Mouse (Mus musculus) duodenum, adult 2 months (tissue): Measurements from ENCODE around the gene Wnt2. TPM values are rescaled to one million over a fixed set of nuclear protein-coding genes. Genes with fewer than 3 reads are reported as not detected.

Experiments
- polyA plus RNA-seq: library from polyadenylated mRNA; depleted of rRNA; stranded (reverse); fragments of >200 nt; gene quantifications from 2 replicates; pipeline ENCODE4 v1.2.3, GENCODE M21; 2012; ENCODE audit warnings: low replicate concordance; rRNA removed

The Wnt2 gene
- polyA plus RNA-seq, result 0.05 TPM in 1 of 2 replicates, not detected in the other

GRCm38 (mm10) chr6:18029746-18030656, at the start of gene Wnt2:
Gene Wnt2 (minus strand): TSS chr6:18030585.

Other genes starting within 250 kb of the Wnt2 start
- gene Asz1, start 78.5 kb upstream of the Wnt2 start, polyA plus RNA-seq, result not detected in 2 replicates
- 1.0 and 5.3 TPM in 2 replicates for gene Cftr, start 140.1 kb upstream of the Wnt2 start, polyA plus RNA-seq